Mouse (Mus musculus) brain, embryonic 14.5 days (tissue): Measurements from ENCODE around the gene Cabp1. TPM values are rescaled to one million over a fixed set of nuclear protein-coding genes. Genes with fewer than 3 reads are reported as not detected.
A peak's percentile ranks its signal among the peaks of the same experiment; 100 is the strongest.

Source experiments
- DNase-seq: peaks from one replicate; pipeline ENCODE4 v3.0.0-alpha.2; 2011; ENCODE audit warnings: low read depth
- CTCF ChIP-seq: fragments of 200-500 bp; IDR thresholded peaks from 2 replicates; pipeline ENCODE4 v1.5.1; 2012; ENCODE audit warnings: inconsistent platforms, mild to moderate bottlenecking, moderate library complexity, borderline replicate concordance; ENCODE audit not compliant: insufficient read depth, insufficient read length; ENCODE audit errors: extremely low read depth
- POLR2A ChIP-seq: fragments of 200-500 bp; IDR thresholded peaks from 2 replicates; pipeline ENCODE4 v1.6.1; 2012; ENCODE audit warnings: mild to moderate bottlenecking, inconsistent platforms, borderline replicate concordance; ENCODE audit not compliant: poor library complexity, insufficient read depth, insufficient read length, severe bottlenecking; ENCODE audit errors: extremely low read depth
- polyA plus RNA-seq: library from polyadenylated mRNA; depleted of rRNA; stranded (reverse); fragments of >200 nt; gene quantifications from 2 replicates; pipeline ENCODE4 v1.2.3, GENCODE M21; 2012

The Cabp1 gene
- polyA plus RNA-seq, 1 experiment, result 28.6 TPM

DNA sequence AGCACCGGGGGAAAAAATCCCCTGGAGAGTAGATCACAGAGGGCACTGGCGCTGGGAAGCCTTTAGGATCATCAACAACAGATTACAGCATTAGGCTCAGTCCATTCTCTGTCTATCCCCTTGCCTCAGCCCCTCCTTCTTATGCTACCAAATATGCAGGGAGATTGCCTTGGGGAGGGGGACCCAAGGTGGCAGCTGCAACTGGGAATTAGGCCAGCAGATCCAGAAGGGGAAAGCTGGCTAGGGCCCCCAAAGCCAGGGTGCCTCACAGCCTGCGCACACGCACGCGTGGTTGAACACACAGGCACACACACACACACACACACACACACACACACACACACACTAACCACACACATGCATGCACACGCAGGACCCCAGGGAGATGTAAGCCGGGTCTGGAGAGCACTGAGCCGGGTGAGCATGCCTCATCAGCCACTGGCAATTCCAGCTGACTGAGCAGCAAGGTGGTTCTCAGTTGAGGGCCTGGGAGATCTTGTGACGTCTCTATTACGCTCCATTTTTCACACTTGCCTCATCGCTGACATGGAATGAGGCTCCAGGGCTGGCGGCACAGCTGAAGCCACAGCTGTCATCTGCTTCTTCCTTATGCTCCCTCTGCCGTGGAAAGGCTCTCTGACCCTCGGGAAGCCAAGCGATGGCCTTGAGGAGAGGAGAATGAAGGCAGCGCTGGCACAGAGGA is 7.7 kb downstream of the Cabp1 start:
- TF ChIP-seq CTCF (no peak), POLR2A (no peak)
- DNase-seq, result peak; percentile 86

DNA sequence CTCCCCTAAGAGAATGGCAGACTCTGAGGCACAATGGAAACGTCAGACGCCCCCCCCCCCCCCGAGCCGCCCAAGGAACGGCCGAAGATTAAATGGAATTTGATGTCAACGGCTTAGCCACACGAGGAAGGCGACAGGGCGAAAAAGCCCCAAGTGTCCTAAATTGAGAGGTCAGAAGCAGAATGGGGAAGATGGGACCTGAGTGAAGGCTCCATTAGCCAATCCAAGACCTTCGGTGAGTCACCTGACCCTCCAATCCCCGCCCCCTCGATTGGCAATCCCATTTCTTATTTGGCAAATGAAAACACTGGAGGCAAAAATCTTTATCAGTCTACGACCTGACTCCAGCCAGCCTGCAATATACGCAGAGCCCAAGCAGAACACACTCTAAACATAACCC is 9.5 kb downstream of the Cabp1 start:
- no peak for TF ChIP-seq POLR2A
- TF ChIP-seq CTCF, result no peak
- peak; percentile 83 for DNase-seq

DNA sequence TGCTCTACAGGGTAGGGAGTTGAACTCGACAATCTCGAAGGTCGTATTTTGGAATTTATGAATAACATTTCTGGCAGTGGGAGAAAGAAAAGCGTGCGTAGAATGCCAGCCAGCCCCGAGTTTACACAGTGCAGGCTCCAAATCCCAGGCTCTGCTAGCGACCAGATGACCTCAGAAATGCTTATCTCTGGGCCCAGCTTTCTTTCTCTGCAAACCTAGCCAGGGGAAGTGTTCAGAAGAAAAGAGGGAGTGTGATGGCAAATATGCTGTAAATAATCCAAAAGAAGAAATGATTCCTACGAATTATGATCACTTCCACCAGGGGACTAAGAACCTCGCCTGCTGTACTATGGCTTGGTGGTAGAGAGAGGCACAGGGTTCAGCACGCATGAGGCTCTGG is 10.7 kb downstream of the Cabp1 start:
- no peak for DNase-seq

DNA sequence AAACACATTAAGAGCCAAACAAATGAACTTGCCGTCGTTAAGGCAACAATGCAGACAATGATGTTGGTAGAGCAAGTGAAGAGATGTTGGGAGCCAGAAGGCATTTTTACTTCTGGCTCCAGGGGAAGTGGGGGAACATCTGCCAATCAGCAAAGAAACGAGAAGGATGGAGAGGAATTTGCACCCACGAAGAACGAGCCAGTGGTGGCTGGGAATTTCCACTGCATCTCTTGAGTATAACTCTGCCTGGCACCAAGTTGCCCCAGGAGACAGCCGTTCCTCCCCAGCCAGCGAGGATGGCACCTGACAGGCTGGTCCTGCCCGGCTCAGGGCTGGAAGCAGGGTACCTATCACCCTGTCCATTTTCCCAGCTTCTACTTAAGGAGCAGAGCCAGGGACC is 11.3 kb downstream of the Cabp1 start:
- TF ChIP-seq POLR2A (no peak), CTCF (no peak)
- no peak for DNase-seq

More for the DNA sequence above, 10.7 kb downstream of the Cabp1 start:
- TF ChIP-seq POLR2A (no peak), CTCF (no peak)

DNA sequence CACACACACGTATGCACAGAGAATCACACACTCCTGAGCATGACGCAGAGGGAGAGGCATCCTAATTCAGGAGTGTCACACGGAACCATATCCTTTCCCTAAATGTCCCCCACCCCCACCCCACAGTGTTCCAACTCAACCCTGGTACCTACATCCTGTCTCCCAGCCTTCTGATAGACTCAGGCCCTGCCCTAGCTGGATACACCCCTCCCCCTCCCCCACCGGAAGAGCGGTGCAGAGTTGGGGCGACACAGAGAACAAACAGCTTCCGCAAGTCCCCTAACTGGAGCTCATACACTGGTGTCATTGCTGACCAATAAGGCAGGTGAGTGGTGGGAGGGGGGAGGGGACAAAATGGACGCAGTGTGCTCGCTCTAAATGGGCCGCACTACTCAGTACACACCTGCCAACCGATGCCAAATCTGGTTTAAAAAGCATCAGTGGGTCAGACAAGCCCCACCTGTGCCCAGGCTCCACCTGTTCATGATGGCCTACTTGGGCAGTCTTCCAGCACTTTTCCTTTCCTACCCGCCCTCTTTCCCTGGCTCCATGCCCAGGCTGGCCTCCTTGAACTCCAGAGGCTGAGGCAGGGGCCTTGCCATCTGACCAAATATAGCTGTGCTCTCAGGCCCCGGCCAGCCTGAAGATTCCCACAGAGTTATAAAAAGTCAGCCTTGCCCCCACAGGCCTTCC is 12.8 kb downstream of the Cabp1 start:
- peak; percentile 33 for DNase-seq
- no peak for TF ChIP-seq CTCF
- TF ChIP-seq POLR2A, result no peak

DNA sequence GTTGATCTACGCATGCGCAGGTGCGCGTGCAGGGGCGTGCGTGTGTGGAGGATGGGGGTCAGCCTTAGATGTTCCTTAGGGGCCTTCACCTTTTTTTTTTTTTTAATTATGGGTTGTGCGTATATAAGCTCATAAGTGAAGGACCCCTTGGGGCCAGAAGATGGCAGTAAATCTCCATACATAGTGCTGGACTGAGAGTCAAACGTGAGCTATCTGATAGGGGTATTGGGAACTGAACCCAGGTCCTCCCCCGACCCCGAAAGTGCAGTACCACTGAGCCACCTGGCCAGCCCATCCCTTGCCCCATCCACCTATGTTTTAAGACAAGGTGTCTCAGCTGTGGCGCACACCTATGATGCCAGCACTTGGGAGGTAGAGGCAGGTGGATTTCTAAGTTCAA is 14.6 kb downstream of the Cabp1 start:
- TF ChIP-seq CTCF (no peak), POLR2A (no peak)
- no peak for DNase-seq

DNA sequence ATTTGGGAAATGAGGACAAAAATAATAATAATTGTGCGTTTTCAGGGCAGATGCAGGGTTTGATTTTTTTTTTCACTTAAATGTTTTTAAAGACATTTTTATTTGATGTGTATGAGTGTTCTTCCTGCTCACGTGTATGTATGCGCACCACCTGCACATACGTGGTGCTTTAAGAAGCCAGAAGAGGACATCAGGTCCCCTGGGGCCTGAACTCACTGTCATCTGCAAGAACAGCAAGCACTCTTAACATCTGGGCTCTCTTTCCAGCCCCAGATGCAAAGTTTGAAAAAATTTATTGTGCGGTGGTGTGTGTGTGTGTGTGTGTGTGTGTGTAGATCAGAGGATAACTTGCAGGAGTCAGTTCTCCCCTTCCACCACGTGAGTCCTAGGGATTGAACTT is 16.3 kb downstream of the Cabp1 start:
- TF ChIP-seq POLR2A (no peak), CTCF (no peak)
- no peak for DNase-seq

DNA sequence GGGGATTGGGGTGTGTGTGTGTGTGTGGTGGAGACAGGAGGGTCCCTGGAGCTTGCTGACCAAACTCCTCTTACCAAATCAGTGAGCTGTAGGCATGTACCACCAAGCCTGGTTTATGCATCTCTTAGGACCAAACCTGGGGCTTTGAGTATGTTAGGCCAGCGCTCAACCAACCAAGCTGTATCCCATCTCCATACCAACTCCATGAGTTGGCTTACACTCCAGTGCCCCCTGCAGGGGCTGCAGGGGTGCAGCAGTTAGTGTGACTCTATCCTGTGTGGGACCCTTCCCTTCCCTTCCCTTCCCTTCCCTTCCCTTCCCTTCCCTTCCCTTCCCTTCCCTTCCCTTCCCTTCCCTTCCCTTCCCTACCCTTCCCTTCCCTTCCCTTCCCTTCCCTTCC is 19.6 kb downstream of the Cabp1 start:
- DNase-seq, result no peak
- no peak for TF ChIP-seq POLR2A
- peak; percentile 23; the same call in 1 of the 2 replicates for TF ChIP-seq CTCF

DNA sequence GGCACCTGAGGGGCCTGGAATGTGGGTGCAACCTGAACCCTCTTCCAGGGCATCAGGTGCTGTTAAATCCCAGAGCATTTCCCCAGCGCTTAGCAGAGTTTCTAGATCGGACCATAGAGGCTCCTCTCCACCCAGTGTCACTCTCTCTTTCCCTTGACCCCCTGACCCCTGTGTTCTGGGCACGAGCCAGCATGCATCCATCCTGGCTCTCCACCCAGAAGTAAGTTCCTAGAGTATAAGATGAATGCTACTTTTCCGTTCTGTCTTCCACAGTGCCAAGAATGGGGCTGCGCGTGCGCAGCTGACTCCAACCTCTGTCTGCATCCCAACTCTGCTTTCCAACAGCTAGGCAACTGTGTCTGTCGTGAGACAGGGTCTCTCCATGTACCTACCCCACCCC is 24.0 kb downstream of the Cabp1 start:
- DNase-seq, result no peak
- TF ChIP-seq POLR2A (no peak), CTCF (no peak)

DNA sequence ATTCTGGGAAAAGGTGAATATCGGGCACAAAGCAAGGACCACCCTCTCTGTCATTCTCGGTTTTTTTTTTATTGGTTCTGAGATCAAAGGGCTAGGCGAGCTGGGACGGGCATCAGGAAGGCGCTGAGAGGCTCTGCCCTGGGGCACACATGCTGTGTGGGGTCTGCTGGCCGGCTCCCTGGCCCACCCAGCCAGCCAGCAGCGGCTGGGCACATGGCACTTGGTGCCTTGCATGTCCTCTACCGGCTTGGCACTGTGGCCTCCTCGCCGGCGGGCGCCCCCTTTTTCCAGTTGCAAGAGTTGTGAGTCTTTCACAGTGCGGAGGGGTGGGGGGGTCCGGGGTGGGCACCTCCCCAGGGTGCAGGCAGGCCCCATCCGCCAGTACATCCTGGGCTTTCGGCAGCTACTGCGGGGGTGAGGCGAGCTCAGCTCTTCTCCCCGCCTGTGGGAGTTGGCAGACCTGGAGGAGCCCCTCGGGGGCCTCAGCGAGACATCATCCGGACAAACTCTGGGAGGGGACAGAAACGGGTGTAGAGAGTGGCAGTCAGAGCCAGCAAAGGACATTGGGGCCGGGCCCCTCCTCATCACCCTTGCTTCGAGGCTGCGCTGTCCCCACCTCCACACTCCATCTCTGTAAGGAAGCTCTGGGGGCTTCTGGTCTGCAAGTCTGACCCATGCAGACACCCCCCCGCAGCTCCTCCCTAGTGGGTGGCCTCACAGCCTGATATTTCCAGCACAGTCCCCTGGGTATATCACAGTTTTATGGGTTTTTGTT is 25.4 kb downstream of the Cabp1 start:
- no peak for DNase-seq

DNA sequence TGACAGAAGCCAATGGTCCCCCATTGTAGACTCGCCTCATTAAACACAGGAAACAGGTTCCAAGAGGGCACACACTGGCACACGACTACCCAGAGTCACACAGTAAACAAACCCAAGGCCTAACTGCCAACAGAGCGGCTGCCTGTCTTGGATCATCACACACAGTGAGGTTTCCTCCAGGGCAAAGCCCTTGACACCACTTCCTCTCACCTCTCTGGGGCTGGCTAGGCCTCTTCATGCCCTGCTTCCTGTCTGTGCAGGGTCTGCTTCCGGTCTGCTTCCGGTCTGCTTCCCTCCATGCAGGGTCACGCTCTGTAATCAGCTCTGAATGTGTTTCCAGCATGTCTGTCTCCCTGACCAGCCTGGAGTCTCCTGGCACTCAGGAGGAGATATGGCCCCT is 26.8 kb downstream of the Cabp1 start:
- no peak for TF ChIP-seq CTCF
- TF ChIP-seq POLR2A, result no peak
- DNase-seq, result no peak

More for the DNA sequence above, 25.4 kb downstream of the Cabp1 start:
- TF ChIP-seq CTCF (no peak), POLR2A (no peak)

DNA sequence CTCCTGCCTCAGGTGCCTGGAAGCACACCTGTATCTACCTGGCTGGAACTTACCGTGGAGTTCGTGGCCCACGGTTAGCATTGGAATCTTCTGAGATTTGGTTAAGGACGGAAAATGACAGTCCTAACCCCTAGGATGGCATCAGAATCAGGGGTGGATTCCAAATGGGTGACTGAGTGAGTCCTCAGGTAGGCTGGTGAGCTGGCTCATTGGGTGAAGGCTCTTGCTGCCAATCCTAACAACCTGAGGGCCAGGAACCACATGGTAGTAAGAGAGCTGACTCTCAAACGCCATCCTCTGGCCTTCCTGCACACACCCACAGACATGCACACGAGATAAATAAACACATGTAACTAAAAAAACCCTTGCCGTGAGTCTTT is 27.4 kb downstream of the Cabp1 start:
- DNase-seq, result no peak
- no peak for TF ChIP-seq POLR2A
